Mouse (Mus musculus) erythroblast, adult 5-6 weeks (primary cell): ENCODE results near the gene Twist1. TPM values are rescaled to one million over a fixed set of nuclear protein-coding genes. Genes with fewer than 3 reads are reported as not detected.

Experiments used
- ATAC-seq: replicated peaks from 2 replicates; pipeline ENCODE4 v1.8.0; 2016; ENCODE audit warnings: moderate number of reproducible peaks, mild to moderate bottlenecking, moderate TSS enrichment, inconsistent platforms; ENCODE audit not compliant: poor library complexity, low FRiP score, severe bottlenecking
- total RNA-seq, 2 experiments: library from RNA; stranded (forward) in 1 of 2; stranded (reverse) in 1 of 2; fragments of 150-400 nt in 1 of 2; fragments of 200-764, 138-1000 nt in 1 of 2; gene quantifications; 2 replicates each; pipeline versions ENCODE4 v1.2.3 to v1.2.4; 2015 to 2017; ENCODE audit warnings: low replicate concordance in 2 of 2

Twist1 gene
- total RNA-seq, 2 experiments from 2014 or later = not detected

DNA sequence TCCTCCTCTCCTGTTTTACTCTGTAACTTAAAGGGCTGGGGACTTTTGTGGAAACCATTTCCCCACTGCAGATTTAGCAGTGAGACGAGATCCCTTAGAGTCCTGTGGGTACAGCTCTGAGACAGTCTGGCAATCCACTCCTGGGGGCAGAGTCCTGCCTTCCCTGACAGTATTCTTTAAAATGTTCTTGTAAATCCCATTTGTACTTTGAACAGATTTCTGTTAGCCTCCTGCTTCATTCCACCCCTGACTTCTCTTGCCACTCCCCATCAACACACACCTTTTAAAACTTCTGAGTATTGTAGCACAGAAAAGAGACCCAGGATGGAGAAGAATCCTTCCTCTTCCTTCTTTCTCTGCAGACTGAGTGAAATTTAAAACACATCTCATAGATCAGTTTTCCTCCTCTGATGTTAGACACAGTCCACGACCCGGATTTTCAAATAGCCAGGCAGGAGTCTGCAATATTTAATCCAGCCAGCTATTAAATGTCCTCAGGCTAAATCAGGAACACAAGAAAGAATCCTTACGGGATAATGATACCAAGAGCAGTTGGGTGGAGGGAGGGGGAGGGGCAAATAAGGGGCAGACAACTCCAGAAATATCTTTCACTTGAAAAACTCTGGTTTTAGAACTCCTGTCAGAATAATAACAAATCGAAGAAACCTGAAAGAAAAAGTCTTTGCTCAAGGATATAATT, 8.3 kb downstream of the Twist1 start:
- ATAC-seq = no peak

DNA sequence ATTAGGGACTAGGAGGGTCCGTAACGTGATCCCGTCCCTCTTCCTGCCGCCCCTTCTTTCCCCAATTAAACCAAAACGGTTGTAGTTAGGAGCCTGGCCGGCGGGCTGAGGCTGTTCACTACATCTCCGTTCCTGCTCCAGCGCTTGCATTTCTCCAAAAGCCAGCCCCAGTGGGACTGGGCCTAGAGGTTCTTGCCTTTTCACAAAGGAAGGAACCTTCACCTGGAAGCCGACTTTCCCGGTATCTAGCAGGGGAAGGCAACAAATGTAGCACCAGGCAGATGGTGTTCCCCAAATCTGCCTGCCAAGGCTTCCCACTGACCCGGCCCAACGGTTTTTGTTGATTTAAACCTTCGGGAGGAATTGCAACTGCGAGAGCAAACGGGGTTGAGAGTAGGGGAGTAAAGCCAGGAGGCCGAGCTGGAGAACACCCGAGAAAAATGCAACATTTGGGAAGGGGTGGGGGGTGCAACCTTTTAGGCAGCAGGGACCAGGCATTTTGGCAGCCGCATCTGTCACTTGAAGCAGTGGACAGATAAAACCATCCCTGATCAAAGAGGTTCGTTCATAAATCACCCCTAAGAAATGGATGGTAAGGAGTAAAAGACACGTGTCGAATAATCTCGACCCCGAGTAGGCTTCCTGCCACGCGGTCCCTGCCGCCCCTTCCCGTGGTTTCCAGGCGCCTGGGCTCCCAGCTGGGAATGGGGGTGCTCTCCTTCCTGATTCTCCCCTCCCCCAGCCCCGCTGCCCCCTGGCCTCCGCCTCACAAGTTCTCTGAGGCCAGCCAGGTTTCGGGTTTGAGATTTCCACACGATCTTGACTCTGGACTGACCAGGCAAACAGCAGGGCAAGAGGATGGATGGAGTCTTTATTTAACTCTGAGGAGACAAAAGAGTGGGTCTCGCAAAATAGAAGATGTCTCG, 9.3 kb downstream of the Twist1 start:
- ATAC-seq = no peak

DNA sequence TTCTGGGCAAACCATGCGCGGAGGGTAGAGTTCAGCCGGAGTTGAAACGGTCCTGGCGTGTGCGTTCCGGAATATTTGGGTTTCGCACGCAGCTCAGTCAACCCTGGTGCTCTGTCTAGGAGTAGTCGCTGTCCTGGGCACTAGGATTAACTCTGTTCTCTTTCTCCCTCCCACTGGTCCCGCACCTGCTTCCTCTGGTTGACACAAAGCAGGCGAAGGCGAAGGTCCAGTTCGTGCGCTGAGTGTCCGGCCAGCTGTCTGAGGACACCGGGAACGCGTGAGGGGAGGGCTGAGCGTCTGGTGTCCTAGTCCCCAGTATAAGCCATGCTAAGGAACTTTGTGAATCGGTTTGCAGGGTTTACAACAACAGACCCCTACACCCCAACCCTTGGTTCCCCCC, 10.0 kb downstream of the Twist1 start:
- ATAC-seq = no peak

DNA sequence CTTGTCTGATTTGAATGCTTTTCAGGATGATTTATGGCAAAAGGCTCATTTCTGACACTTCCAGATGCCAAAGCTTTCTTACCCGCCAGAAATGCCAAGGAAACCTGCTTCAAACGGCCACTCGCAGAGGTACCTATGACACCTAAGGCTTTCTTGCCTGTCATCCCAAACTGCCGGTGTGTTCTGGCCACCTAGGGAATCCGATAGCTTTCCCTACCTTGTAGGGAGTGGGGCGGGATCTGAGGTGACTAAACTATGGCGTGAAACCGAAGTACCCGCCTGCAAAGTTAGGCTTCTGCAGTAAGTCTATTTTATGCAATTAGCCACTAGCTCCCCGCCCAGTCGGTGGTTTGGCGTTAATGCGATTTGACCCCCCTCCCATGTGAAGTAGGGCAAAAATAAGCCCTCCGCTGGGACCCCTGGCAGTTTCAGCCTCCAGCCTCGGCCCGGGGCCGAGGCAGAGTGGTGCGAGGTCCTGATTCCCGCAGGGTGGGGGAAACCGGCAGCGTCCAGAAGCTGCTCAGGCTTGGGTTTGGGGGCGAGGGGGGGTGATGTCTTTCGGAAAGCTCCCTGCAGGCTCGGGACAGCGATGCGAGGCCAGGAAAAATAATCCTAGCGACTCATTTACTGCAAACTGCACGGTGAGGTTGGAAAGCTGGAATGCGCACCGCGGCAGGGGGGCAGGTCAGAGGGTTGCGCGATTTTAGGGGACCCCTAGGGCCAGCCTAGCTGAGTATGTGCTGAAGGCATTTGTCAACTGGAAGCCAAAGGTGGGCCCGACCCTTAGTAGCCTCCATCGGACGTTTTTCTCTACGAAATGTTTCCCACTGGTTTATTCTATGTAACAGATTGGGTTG, 10.8 kb downstream of the Twist1 start:
- no peak for ATAC-seq

DNA sequence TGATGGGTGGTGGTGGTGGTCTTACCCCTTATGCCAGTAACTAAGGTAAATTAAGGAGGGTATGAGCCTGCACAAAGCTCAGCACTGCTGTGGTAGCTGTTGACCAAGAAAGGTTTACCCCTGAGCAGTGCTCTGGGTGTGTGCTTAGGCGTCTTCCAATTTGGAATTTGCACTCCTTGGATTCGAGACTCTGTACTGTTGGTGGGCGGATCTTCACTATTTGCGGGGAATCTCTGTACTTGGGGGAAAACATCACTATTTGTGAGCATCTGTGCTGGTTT, 11.4 kb downstream of the Twist1 start:
- no peak for ATAC-seq

DNA sequence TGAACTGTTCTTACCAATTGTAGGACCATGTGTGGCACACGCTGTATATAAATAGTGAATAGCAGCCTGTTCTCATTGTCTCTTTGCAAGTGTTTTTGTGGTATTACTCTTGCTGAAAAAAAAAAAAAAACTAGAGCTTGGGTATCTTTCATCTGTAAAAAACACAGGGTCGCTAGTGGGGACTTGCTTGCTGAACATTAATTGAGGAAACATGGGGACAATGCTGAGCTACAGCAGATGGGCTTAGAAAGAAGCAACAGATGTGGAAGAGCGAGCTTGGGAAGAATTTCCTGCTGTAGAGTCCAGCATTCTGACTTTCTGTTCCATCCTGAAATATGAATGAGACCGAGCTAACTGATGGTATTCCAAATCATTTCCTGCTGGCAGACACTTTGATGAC, 22.7 kb downstream of the Twist1 start:
- ATAC-seq = no peak

DNA sequence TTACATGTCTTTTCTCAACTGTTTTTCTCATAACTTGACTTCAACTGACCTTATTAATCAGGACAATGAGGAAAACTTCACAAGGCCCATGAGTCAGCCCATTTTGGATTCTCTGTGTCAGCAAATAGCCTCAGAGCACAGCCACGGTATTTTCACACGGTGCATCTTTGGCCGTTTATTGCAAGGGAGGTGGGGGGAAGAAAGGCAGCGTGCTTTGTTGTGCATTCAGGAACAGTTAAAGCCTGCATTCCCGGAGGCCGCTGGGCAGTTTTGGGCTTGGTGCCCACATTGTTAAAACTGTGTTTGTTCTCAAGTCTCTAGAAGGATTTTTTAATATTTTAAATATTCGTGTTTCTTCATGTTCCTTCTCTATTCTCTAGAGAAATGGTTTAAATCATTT, 24.0 kb downstream of the Twist1 start:
- no peak for ATAC-seq

DNA sequence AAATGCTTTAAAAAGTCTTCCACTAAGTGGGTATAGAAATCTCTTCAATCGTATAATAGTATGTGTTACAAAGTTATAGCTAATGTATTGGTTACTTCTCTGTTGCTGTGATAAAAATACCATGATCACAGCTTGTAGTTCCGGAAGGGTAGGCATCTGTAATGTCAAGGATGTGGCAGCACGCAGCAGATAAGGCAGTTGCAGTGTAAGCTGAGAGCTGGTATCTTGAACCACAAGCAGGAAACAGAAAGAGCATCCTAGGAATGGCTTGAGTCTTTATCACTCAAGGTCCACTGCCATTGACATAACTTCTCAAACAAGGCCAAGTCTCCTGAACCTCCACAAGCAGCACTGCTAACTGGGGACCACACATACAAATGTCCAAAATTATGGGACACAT, 35.7 kb downstream of the Twist1 start:
- no peak for ATAC-seq

Other genes starting within 250 kb of the Twist1 start
- gene Ferd3l, start 29.2 kb upstream of the Twist1 start, total RNA-seq (2015; ENCODE audit: low replicate concordance) = not detected in 2 replicates
- gene Ferd3l, start 29.2 kb upstream of the Twist1 start, total RNA-seq (2017; ENCODE audit: low replicate concordance) = not detected in 2 replicates